Mouse (Mus musculus): ENCODE results near the gene Nr4a2.

DNA sequence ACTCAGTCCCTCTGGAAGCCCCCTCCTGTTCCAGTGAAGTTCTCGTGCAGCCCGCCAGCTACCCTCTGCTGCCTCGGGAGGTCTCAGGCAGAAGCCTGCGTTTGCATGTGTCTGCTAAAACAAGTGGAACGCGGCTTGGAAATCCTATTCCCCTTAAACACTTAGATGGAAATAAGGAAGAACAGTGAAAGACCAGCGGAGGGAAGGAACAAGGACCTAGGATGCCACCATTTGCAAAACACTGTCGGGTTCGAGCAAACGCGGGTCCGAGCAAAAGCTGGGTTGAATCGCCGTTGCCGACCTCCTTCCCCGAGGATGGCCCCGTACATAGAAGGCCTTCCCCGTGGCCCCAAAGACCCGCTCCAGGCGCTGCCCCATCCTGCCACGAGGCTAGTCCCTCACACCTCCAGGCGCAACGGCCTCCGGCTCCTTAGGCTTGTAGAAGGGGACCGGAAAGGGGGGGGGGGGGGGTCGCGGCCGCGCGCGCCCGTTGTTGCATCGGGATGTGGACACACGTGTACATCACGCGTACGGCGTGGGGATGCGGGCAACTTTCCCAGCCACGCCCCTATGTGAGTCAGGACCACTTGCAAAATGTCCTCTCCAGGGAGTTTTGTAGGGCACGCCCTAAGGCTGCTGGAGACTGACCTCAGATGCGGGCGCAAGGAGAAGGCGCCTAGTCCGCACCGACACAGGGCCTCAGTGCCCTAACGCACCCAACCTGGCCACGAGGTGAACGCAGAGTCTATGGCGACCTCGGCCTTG is 21.5 kb downstream of the Nr4a2 start:
- TF ChIP-seq TBP (IDR thresholded peaks at IDR 0.05; ENCODE audit: low read depth, low read length) (no peak), HCFC1 (IDR thresholded peaks at IDR 0.05; ENCODE audit: low read depth, low read length) (no peak), CTCF (IDR thresholded peaks at IDR 0.05 in 2 of 3, conservative IDR thresholded peaks at IDR 0.05 in 1 of 3; ENCODE audit: control insufficient read depth in 1 of 3, insufficient read depth in 1 of 3, low read depth in 2 of 3, low read length in 3 of 3, poor library complexity in 1 of 3, severe bottlenecking in 1 of 3) (no peak), POLR2A (IDR thresholded peaks at IDR 0.05; ENCODE audit: control insufficient read depth in 1 of 2, insufficient read depth in 1 of 2, low read depth in 1 of 2, low read length in 2 of 2, poor library complexity in 1 of 2) (no peak), SIN3A (IDR thresholded peaks at IDR 0.05; ENCODE audit: low read length) (no peak)
